Mouse (Mus musculus): ENCODE measurements at regions not wholly inside any gene's neighbourhood (a gene's known extent, or its start where the extent isn't known, plus 50 kb on each side); places are given as distances from the start of the nearest gene placed in this dataset.

GRCm38 (mm10) chr8:89246342-89246741, 202.4 kb upstream of the Sall1 start:
- Histone ChIP-seq H3K27me3 (ENCODE audit: control insufficient read depth, insufficient read depth, low read length) (no peaks in the 10 kb centered on the region), H3K4me1 (ENCODE audit: control insufficient read depth, insufficient read depth, insufficient read length, low read length) (no peaks in the 10 kb centered on the region), H3K36me3 (ENCODE audit: control insufficient read depth, insufficient read depth, low read length) (no peaks in the 10 kb centered on the region), H3K27ac (ENCODE audit: insufficient read depth, low read depth, low read length) (no peak overlapping the region), H3K4me3 (ENCODE audit: low read depth, low read length) (no peak overlapping the region)
- TF ChIP-seq POLR2A (IDR thresholded peaks at IDR 0.05; ENCODE audit: low read depth, low read length) (no peak), CTCF (IDR thresholded peaks at IDR 0.05; ENCODE audit: extremely low read depth, insufficient read length, insufficient replicate concordance, low read depth, low read length) (no peak)
- 88% methylated on average over 4 of the region's 4 CpGs for WGBS

GRCm38 (mm10) chr8:89245131-89245751, 201.3 kb upstream of the Sall1 start:
- WGBS, result 34% methylated on average over 25 of the region's 25 CpGs
- TF ChIP-seq CTCF (IDR thresholded peaks at IDR 0.05; ENCODE audit: extremely low read depth, insufficient read length, insufficient replicate concordance, low read depth, low read length) (no peak), POLR2A (IDR thresholded peaks at IDR 0.05; ENCODE audit: low read depth, low read length) (no peak)
- Histone ChIP-seq H3K27ac (ENCODE audit: insufficient read depth, low read depth, low read length) (no peak overlapping the region), H3K4me1 (ENCODE audit: control insufficient read depth, insufficient read depth, insufficient read length, low read length) (no peaks in the 10 kb centered on the region), H3K36me3 (ENCODE audit: control insufficient read depth, insufficient read depth, low read length) (no peaks in the 10 kb centered on the region), H3K4me3 (ENCODE audit: low read depth, low read length) (no peak overlapping the region), H3K27me3 (ENCODE audit: control insufficient read depth, insufficient read depth, low read length) (no peaks in the 10 kb centered on the region)

GRCm38 (mm10) chr8:89241686-89242085, 197.7 kb upstream of the Sall1 start:
- Histone ChIP-seq H3K4me1 (ENCODE audit: control insufficient read depth, insufficient read depth, insufficient read length, low read length) (no peaks in the 10 kb centered on the region), H3K36me3 (ENCODE audit: control insufficient read depth, insufficient read depth, low read length) (no peaks in the 10 kb centered on the region), H3K27ac (ENCODE audit: insufficient read depth, low read depth, low read length) (no peak overlapping the region), H3K27me3 (ENCODE audit: control insufficient read depth, insufficient read depth, low read length) (no peaks in the 10 kb centered on the region), H3K4me3 (ENCODE audit: low read depth, low read length) (no peak overlapping the region)
- TF ChIP-seq CTCF (IDR thresholded peaks at IDR 0.05; ENCODE audit: extremely low read depth, insufficient read length, insufficient replicate concordance, low read depth, low read length), result no peak
- no peak for TF ChIP-seq POLR2A (IDR thresholded peaks at IDR 0.05; ENCODE audit: low read depth, low read length)
- 64% methylated on average over 5 of the region's 5 CpGs for WGBS

- no peaks in the 10 kb centered on the region for H3K27me3 ChIP-seq (ENCODE audit: control insufficient read depth, insufficient read depth, low read length)
- H3K27ac ChIP-seq (ENCODE audit: insufficient read depth, low read depth, low read length), result no peak overlapping the region
- no peak overlapping the region for H3K4me3 ChIP-seq (ENCODE audit: low read depth, low read length)
- H3K36me3 ChIP-seq (ENCODE audit: control insufficient read depth, insufficient read depth, low read length), result no peaks in the 10 kb centered on the region
- WGBS, result 36% methylated on average over 2 of the region's 2 CpGs
- TF ChIP-seq POLR2A (IDR thresholded peaks at IDR 0.05; ENCODE audit: low read depth, low read length) (no peak), CTCF (IDR thresholded peaks at IDR 0.05; ENCODE audit: extremely low read depth, insufficient read length, insufficient replicate concordance, low read depth, low read length) (no peak)
- H3K4me1 ChIP-seq (ENCODE audit: control insufficient read depth, insufficient read depth, insufficient read length, low read length), result no peaks in the 10 kb centered on the region
Observed at GRCm38 (mm10) chr8:89239626-89240025, 195.7 kb upstream of the Sall1 start.

GRCm38 (mm10) chr8:89234041-89234440, 190.1 kb upstream of the Sall1 start:
- H3K4me1 ChIP-seq (ENCODE audit: control insufficient read depth, insufficient read depth, insufficient read length, low read length), result no peaks in the 10 kb centered on the region
- H3K27me3 ChIP-seq (ENCODE audit: control insufficient read depth, insufficient read depth, low read length), result no peaks in the 10 kb centered on the region
- no peaks in the 10 kb centered on the region for H3K36me3 ChIP-seq (ENCODE audit: control insufficient read depth, insufficient read depth, low read length)
- no peak overlapping the region for H3K4me3 ChIP-seq (ENCODE audit: low read depth, low read length)
- no peak overlapping the region for H3K27ac ChIP-seq (ENCODE audit: insufficient read depth, low read depth, low read length)
- no peak for TF ChIP-seq POLR2A (IDR thresholded peaks at IDR 0.05; ENCODE audit: low read depth, low read length)
- no peak for TF ChIP-seq CTCF (IDR thresholded peaks at IDR 0.05; ENCODE audit: extremely low read depth, insufficient read length, insufficient replicate concordance, low read depth, low read length)

GRCm38 (mm10) chr8:89232318-89232717, 188.4 kb upstream of the Sall1 start:
- 73% methylated on average over 1 of the region's 1 CpGs for WGBS

GRCm38 (mm10) chr8:89229144-89229543, 185.2 kb upstream of the Sall1 start:
- H3K27me3 ChIP-seq (ENCODE audit: control insufficient read depth, insufficient read depth, low read length), result no peaks in the 10 kb centered on the region

More at GRCm38 (mm10) chr8:89232318-89232717, 188.4 kb upstream of the Sall1 start:
- Histone ChIP-seq H3K36me3 (ENCODE audit: control insufficient read depth, insufficient read depth, low read length) (no peaks in the 10 kb centered on the region), H3K27me3 (ENCODE audit: control insufficient read depth, insufficient read depth, low read length) (no peaks in the 10 kb centered on the region), H3K27ac (ENCODE audit: insufficient read depth, low read depth, low read length) (no peak overlapping the region), H3K4me3 (ENCODE audit: low read depth, low read length) (no peak overlapping the region), H3K4me1 (ENCODE audit: control insufficient read depth, insufficient read depth, insufficient read length, low read length) (no peaks in the 10 kb centered on the region)
- TF ChIP-seq CTCF (IDR thresholded peaks at IDR 0.05; ENCODE audit: extremely low read depth, insufficient read length, insufficient replicate concordance, low read depth, low read length) (no peak), POLR2A (IDR thresholded peaks at IDR 0.05; ENCODE audit: low read depth, low read length) (no peak)

More at GRCm38 (mm10) chr8:89229144-89229543, 185.2 kb upstream of the Sall1 start:
- Histone ChIP-seq H3K4me3 (ENCODE audit: low read depth, low read length) (no peak overlapping the region), H3K4me1 (ENCODE audit: control insufficient read depth, insufficient read depth, insufficient read length, low read length) (no peaks in the 10 kb centered on the region), H3K27ac (ENCODE audit: insufficient read depth, low read depth, low read length) (no peak overlapping the region), H3K36me3 (ENCODE audit: control insufficient read depth, insufficient read depth, low read length) (no peaks in the 10 kb centered on the region)
- no peak for TF ChIP-seq CTCF (IDR thresholded peaks at IDR 0.05; ENCODE audit: extremely low read depth, insufficient read length, insufficient replicate concordance, low read depth, low read length)
- TF ChIP-seq POLR2A (IDR thresholded peaks at IDR 0.05; ENCODE audit: low read depth, low read length), result no peak
- WGBS, result 84% methylated on average over 3 of the region's 3 CpGs

All from small intestine, adult 2 months (tissue).